Mouse (Mus musculus) heart, postnatal 36 days (tissue): ENCODE data around the gene Traf1. TPM values are rescaled to one million over a fixed set of nuclear protein-coding genes. Genes with fewer than 3 reads are reported as not detected.

ENCODE experiments used
- DNase-seq, 2 experiments: peaks; one replicate each; pipeline ENCODE4 v3.0.0; 2021 to 2022
- intact Hi-C: fragments of 180-260 bp; cut with DNase I; formaldehyde crosslinking; loops from one replicate; pipeline ENCODE4 v1.15.1; 2025
- total RNA-seq, 2 experiments: library from RNA; stranded (reverse); gene quantifications; 2 replicates each; pipeline ENCODE4 v1.2.3; 2021

Traf1 gene
- 1 to 10 TPM in 1 of 2 experiments, under 1 TPM in 1; 1.00 to 1.8 TPM for total RNA-seq

- intact Hi-C loops, result loop anchor here (10.0 kb wide), 1 partner anchor 117 kb away; no protein-coding TSS in a partner anchor
- DNase-seq, result peak; percentile 54 to 64
Measured at GRCm38 (mm10) chr2:34961481-34962036, at the start of gene Traf1. TSS of gene Traf1 (minus strand) at chr2:34961772.

- DNase-seq, result no peak
- intact Hi-C loops, result no loop called here
Measured at GRCm38 (mm10) chr2:34998956-34999355, 37.4 kb upstream of the Traf1 start.

GRCm38 (mm10) chr2:34996506-34996905 is 34.9 kb upstream of the Traf1 start:
- intact Hi-C loops, result no loop called here
- DNase-seq, result no peak

DNA sequence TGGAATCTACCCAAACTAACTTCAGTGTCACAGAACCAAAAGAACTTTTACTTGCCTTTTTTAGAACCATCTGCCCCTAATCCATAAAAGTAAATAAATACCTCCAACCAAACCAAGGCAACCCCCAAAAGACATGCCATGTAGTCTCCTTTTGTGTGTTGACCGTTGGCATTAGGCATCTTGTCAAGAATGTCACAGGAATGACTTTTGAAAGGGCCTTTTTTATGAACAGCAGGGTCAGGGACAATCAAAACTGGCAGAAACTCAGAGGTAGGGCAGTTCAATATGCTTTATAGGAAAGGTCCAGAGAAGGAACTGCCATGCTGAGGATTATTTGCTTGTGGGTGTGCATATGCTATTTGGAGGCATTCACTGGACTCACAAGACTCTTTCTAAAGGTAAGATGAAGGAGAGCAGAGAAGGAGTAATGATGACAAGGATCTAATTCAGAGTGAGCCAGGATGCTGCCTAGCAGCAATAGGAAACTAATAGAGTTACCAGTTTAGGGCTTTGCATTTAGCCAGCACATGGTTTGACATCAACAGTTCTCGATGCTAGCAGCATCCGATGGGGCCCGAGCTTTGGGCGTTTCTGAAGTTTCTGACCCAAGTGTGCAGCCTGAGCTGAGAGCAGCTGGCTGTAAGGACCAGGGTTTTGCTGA is 32.3 kb upstream of the Traf1 start:
- no peak for DNase-seq
- intact Hi-C loops, result no loop called here

- DNase-seq, result no peak
- intact Hi-C loops, result no loop called here
Measured at GRCm38 (mm10) chr2:34992729-34993695, 31.4 kb upstream of the Traf1 start.

DNA sequence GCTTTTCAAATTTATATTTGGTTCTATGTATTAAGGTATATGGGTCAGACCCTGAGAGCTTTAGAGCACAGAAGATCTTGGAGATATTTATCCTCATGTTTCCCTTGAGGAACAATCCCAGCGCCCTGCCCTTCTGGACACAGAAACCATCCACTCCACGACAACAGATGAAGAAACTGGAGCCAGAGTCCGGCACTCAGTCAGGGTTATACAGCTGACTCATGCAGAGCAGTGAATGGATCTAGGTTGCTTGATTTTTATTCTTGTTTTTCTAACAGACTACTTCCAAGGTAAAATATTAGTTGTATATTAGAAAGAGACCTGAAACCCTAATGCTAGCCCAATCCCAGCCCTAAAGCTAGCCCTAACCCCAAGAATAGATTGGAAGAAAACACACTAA is 30.4 kb upstream of the Traf1 start:
- no peak for DNase-seq
- intact Hi-C loops, result no loop called here

GRCm38 (mm10) chr2:34989749-34990148 is 28.2 kb upstream of the Traf1 start:
- intact Hi-C loops, result no loop called here
- DNase-seq, result no peak

- no peak for DNase-seq
- intact Hi-C loops, result no loop called here
Measured at GRCm38 (mm10) chr2:34987595-34987994, 26.0 kb upstream of the Traf1 start.

DNA sequence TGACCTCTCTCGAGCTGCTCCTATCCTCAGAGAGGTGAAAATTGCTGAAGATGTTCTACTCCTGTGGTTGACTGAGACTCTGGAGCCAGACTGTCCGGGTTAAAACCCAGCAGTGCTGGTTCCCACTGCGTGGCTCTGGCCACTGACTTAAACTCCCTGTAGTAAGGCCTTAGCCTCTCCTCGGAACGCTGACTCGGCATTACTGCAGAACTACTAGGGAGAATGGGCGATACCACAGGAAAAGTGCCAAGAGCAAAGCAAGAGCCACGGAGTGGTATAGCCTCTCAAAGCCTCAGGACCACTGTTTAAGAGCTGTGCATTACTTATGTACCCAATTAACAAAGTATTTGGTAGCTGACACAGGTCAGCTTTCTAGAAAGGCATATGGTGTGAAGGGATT is 23.3 kb upstream of the Traf1 start:
- DNase-seq, result no peak
- intact Hi-C loops, result loop anchor here (5.0 kb wide), 1 partner anchor 122 kb away; the partner anchor contains the start of gene Cntrl

DNA sequence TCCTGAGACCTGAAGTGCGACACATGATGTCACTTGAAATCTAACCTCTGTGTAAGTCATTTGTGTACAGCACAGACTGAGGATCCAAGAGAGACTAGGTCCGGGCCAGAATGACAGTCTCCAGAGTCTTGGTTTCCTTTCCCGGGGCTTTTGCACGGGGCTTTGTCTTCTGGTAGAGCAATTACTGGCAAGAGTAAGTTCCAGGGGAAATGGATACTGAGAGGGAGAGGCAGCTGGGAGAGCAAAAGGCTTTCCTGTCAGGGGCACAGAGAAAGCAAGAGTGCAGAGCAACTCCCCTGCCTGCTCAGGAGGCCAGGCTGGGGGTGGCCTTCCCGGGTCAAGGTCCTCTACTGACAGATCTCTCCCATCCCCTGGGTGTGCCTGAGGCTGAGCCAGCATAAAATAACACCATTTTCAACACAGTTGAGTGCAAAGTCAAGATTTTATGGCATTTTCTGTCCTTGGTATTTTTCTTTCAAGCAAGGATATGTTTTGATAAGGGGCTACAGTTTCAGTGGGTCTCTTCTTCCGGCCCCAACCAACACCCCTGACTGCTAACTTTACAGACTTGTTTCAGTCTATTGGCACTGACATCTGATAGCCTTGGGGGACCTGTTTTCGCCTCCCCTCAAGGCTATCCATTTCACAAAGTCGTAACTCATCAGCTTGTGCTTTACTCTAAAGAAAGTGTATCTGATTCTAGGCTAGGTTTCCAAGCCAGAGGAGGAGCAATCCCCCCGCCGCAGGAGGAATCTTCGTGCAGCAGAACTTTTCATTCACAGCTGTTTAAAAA is 21.5 kb upstream of the Traf1 start:
- no peak for DNase-seq
- intact Hi-C loops, result loop anchor here (5.0 kb wide), 1 partner anchor 124 kb away; the partner anchor contains the start of gene Cntrl

GRCm38 (mm10) chr2:34982096-34982724 is 20.6 kb upstream of the Traf1 start:
- DNase-seq, result no peak

GRCm38 (mm10) chr2:34979459-34980011 is 18.0 kb upstream of the Traf1 start:
- DNase-seq, result no peak
- intact Hi-C loops, result loop anchor here (5.0 kb wide), 1 partner anchor 128 kb away; the partner anchor contains the start of gene Cntrl

More at GRCm38 (mm10) chr2:34982096-34982724, 20.6 kb upstream of the Traf1 start:
- intact Hi-C loops, result loop anchor here (5.0 kb wide), 1 partner anchor 125 kb away; the partner anchor contains the start of gene Cntrl

- intact Hi-C loops, result no loop called here
Measured at GRCm38 (mm10) chr2:34978226-34978625, 16.7 kb upstream of the Traf1 start.

GRCm38 (mm10) chr2:34976945-34977658 is 15.5 kb upstream of the Traf1 start:
- no peak for DNase-seq
- intact Hi-C loops, result no loop called here

More at GRCm38 (mm10) chr2:34978226-34978625, 16.7 kb upstream of the Traf1 start:
- no peak for DNase-seq

- intact Hi-C loops, result no loop called here
Measured at GRCm38 (mm10) chr2:34976447-34976846, 14.9 kb upstream of the Traf1 start.

DNA sequence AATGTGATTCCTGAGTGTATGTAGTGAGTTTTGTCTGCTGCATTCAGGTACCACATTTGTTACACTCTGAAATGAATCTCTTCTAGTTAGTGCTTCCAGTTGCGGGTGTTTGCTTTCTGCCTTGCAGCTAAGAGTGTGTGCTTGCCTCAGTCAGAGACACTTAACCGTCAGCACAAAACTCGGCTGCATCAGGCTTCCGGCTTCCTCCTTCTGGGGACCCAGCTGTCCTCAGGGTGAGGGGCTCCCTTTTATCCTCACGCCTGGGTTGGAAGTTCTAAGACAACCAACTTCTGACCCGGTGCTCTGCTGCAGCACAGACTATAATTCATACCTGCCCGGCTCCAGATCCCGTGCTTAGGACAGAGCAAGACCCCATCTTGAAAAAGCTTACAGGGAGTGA is 11.5 kb upstream of the Traf1 start:
- DNase-seq, result no peak
- intact Hi-C loops, result loop anchor here (5.0 kb wide), 1 partner anchor 71 kb away; no protein-coding TSS in a partner anchor

More at GRCm38 (mm10) chr2:34976447-34976846, 14.9 kb upstream of the Traf1 start:
- no peak for DNase-seq

GRCm38 (mm10) chr2:34971080-34971888 is 9.7 kb upstream of the Traf1 start:
- intact Hi-C loops, result loop anchor here (2.0 to 5.0 kb wide), 2 partner anchors 58 to 69 kb away; no protein-coding TSS in a partner anchor
- no peak for DNase-seq
